Mouse (Mus musculus): ENCODE measurements at regions not wholly inside any gene's neighbourhood (a gene's known extent, or its start where the extent isn't known, plus 50 kb on each side); places are given as distances from the start of the nearest gene placed in this dataset.

GRCm38 (mm10) chr8:103948474-103948873 is 153.0 kb upstream of the Cdh5 start:
- DNase-seq (ENCODE audit: low read depth, low spot score), result peak; percentile 36

- no peak for DNase-seq (ENCODE audit: low read depth, low spot score)
These were observed 151.0 kb upstream of the Cdh5 start for GRCm38 (mm10) chr8:103950460-103950859.

- DNase-seq (ENCODE audit: low read depth, low spot score), result peak; percentile 99
These were observed 147.8 kb upstream of the Cdh5 start for GRCm38 (mm10) chr8:103953586-103953985.

GRCm38 (mm10) chr8:103955568-103956260 is 145.7 kb upstream of the Cdh5 start:
- DNase-seq (ENCODE audit: low read depth, low spot score), result no peak

- DNase-seq (ENCODE audit: low read depth, low spot score), result peak; percentile 57
These were observed 137.0 kb upstream of the Cdh5 start for GRCm38 (mm10) chr8:103964293-103964918.

- DNase-seq (ENCODE audit: low read depth, low spot score), result no peak
These were observed 131.5 kb upstream of the Cdh5 start for GRCm38 (mm10) chr8:103969929-103970328.

- DNase-seq (ENCODE audit: low read depth, low spot score), result no peak
These were observed 130.9 kb upstream of the Cdh5 start for GRCm38 (mm10) chr8:103970511-103970910.

GRCm38 (mm10) chr8:103970966-103971365 is 130.5 kb upstream of the Cdh5 start:
- DNase-seq (ENCODE audit: low read depth, low spot score), result peak; percentile 88

- DNase-seq (ENCODE audit: low read depth, low spot score), result peak; percentile 23
These were observed 124.9 kb upstream of the Cdh5 start for GRCm38 (mm10) chr8:103976488-103976887.

- DNase-seq (ENCODE audit: low read depth, low spot score), result no peak
These were observed 122.5 kb upstream of the Cdh5 start for GRCm38 (mm10) chr8:103978948-103979347.

GRCm38 (mm10) chr8:103983860-103984594 is 117.4 kb upstream of the Cdh5 start:
- DNase-seq (ENCODE audit: low read depth, low spot score), result no peak

GRCm38 (mm10) chr8:103985640-103986039 is 115.8 kb upstream of the Cdh5 start:
- peak; percentile 46 for DNase-seq (ENCODE audit: low read depth, low spot score)

GRCm38 (mm10) chr8:103993897-103994296 is 107.5 kb upstream of the Cdh5 start:
- DNase-seq (ENCODE audit: low read depth, low spot score), result no peak

- DNase-seq (ENCODE audit: low read depth, low spot score), result no peak
These were observed 103.3 kb upstream of the Cdh5 start for GRCm38 (mm10) chr8:103998143-103998542.

- DNase-seq (ENCODE audit: low read depth, low spot score), result no peak
These were observed 94.2 kb upstream of the Cdh5 start for GRCm38 (mm10) chr8:104007209-104007608.

- no peak for DNase-seq (ENCODE audit: low read depth, low spot score)
These were observed 92.7 kb upstream of the Cdh5 start for GRCm38 (mm10) chr8:104008756-104009155.

GRCm38 (mm10) chr8:104009306-104009705 is 92.1 kb upstream of the Cdh5 start:
- no peak for DNase-seq (ENCODE audit: low read depth, low spot score)

GRCm38 (mm10) chr8:104022231-104022630 is 79.2 kb upstream of the Cdh5 start:
- peak; percentile 63 for DNase-seq (ENCODE audit: low read depth, low spot score)

GRCm38 (mm10) chr8:104022691-104023509 is 78.5 kb upstream of the Cdh5 start:
- peak; percentile 100 for DNase-seq (ENCODE audit: low read depth, low spot score)

- DNase-seq (ENCODE audit: low read depth, low spot score), result peak; percentile 91
These were observed 74.1 kb upstream of the Cdh5 start for GRCm38 (mm10) chr8:104027161-104027821.

- DNase-seq (ENCODE audit: low read depth, low spot score), result peak; percentile 93
These were observed 72.8 kb upstream of the Cdh5 start for GRCm38 (mm10) chr8:104028626-104029025.

All from 3T3-L1 (cell line).